Mouse (Mus musculus): ENCODE results near the gene Dglucy.

The Dglucy gene

GRCm38 (mm10) chr12:100843171-100843570 lies 64.3 kb downstream of the Dglucy start:
- DNase-seq, result no peak

GRCm38 (mm10) chr12:100844546-100844945 lies 65.7 kb downstream of the Dglucy start:
- no peak for DNase-seq

GRCm38 (mm10) chr12:100845829-100846228 lies 67.0 kb downstream of the Dglucy start:
- no peak for DNase-seq

- DNase-seq, result no peak
Observed at GRCm38 (mm10) chr12:100846566-100846965, 67.7 kb downstream of the Dglucy start.

- no peak for DNase-seq
Observed at GRCm38 (mm10) chr12:100847437-100848080, 68.7 kb downstream of the Dglucy start.

GRCm38 (mm10) chr12:100849421-100850138 lies 70.7 kb downstream of the Dglucy start:
- DNase-seq, result peak; percentile 33 to 51

GRCm38 (mm10) chr12:100852370-100852769 lies 73.5 kb downstream of the Dglucy start:
- DNase-seq, result no peak

GRCm38 (mm10) chr12:100856337-100856736 lies 77.5 kb downstream of the Dglucy start:
- DNase-seq, result no peak

GRCm38 (mm10) chr12:100857791-100858190 lies 78.9 kb downstream of the Dglucy start:
- DNase-seq, result peak; percentile 60 to 75

GRCm38 (mm10) chr12:100862272-100862671 lies 83.4 kb downstream of the Dglucy start:
- no peak for DNase-seq

- DNase-seq, result peak in 1 of 2 experiments; percentile 15
Observed at GRCm38 (mm10) chr12:100862856-100863446, 84.1 kb downstream of the Dglucy start.

- DNase-seq, result no peak
Observed at GRCm38 (mm10) chr12:100865072-100865471, 86.2 kb downstream of the Dglucy start.

- no peak for DNase-seq
Observed at GRCm38 (mm10) chr12:100865509-100866078, 86.7 kb downstream of the Dglucy start.

GRCm38 (mm10) chr12:100867097-100867496 lies 88.2 kb downstream of the Dglucy start:
- DNase-seq, result no peak

GRCm38 (mm10) chr12:100868049-100868622 lies 89.3 kb downstream of the Dglucy start:
- no peak for DNase-seq

- no peak for DNase-seq
Observed at GRCm38 (mm10) chr12:100871234-100871633, 92.4 kb downstream of the Dglucy start.

GRCm38 (mm10) chr12:100871841-100872240 lies 93.0 kb downstream of the Dglucy start:
- DNase-seq, result no peak

- DNase-seq, result no peak
Observed at GRCm38 (mm10) chr12:100873612-100874011, 94.8 kb downstream of the Dglucy start.

- no peak for DNase-seq
Observed at GRCm38 (mm10) chr12:100875553-100875952, 96.7 kb downstream of the Dglucy start.

- no peak for DNase-seq
Observed at GRCm38 (mm10) chr12:100875960-100876359, 97.1 kb downstream of the Dglucy start.

- DNase-seq, result no peak
Observed at GRCm38 (mm10) chr12:100877936-100878335, 99.1 kb downstream of the Dglucy start.

- DNase-seq, result no peak
Observed at GRCm38 (mm10) chr12:100878556-100878955, 99.7 kb downstream of the Dglucy start.

GRCm38 (mm10) chr12:100883168-100883567 lies 104.3 kb downstream of the Dglucy start:
- DNase-seq, result no peak
